ENCODE assay signal across 27 mouse cellular contexts in the genomic region with DNA sequence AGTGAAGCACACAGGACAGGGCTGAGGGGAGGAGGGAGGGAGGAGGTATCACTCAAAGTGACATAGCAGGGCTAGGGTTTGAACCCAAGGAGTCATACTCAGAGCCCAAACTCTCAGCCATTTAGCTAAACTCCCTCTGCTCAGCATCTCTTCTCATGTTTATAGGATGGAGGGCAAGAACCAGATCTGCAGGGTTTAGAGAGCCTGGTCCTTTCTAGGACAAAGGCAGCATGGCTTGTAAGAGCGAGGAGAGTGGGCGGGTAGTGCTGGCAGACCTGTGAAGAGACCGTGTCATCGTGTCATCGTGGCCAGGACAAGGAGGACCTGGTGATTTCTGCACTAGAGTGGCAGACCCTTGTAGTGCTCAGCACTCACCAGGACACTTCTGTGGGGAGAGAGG.
"Had no signal": no experiment of that assay in that cellular context is flagged by ENCODE, and none has a peak within 500 bp of the region (broad histone marks: within the 10 kb centered on the region; RNA-seq: fewer than 3 reads in every experiment).

No protein-coding gene starts in this region.

- H3K27ac ChIP-seq: forebrain, embryonic 15.5 days; heart, adult 2 months; heart, embryonic 13.5 days; hindbrain, embryonic 10.5 days; hindbrain, embryonic 13.5 days; hindbrain, embryonic 15.5 days; hindbrain, postnatal 0 days; kidney, embryonic 15.5 days; kidney, postnatal 0 days; limb, embryonic 13.5 days; limb, embryonic 15.5 days; liver, embryonic 12.5 days; liver, embryonic 14.5 days had no signal

- H3K27me3 ChIP-seq: forebrain, embryonic 15.5 days; heart, embryonic 13.5 days; hindbrain, embryonic 13.5 days; hindbrain, embryonic 15.5 days; kidney, embryonic 15.5 days; limb, embryonic 13.5 days; limb, embryonic 15.5 days; liver, embryonic 12.5 days had no signal

- H3K9me3 ChIP-seq: forebrain, embryonic 15.5 days; heart, embryonic 13.5 days; hindbrain, embryonic 10.5 days; hindbrain, embryonic 13.5 days; hindbrain, embryonic 15.5 days; kidney, embryonic 15.5 days; limb, embryonic 13.5 days; limb, embryonic 15.5 days; liver, embryonic 12.5 days had no signal

- H3K4me3 ChIP-seq: forebrain, embryonic 15.5 days; heart, adult 2 months; heart, embryonic 13.5 days; hindbrain, embryonic 10.5 days; hindbrain, embryonic 13.5 days; hindbrain, embryonic 15.5 days; kidney, embryonic 15.5 days; limb, embryonic 13.5 days; limb, embryonic 15.5 days; liver, embryonic 12.5 days had no signal

- H3K9ac ChIP-seq: forebrain, embryonic 15.5 days; forebrain, postnatal 0 days; heart, embryonic 13.5 days; hindbrain, embryonic 13.5 days; hindbrain, embryonic 15.5 days; kidney, embryonic 15.5 days; limb, embryonic 13.5 days; limb, embryonic 15.5 days; liver, embryonic 12.5 days; liver, embryonic 14.5 days had no signal

- H3K36me3 ChIP-seq: forebrain, embryonic 15.5 days; heart, embryonic 13.5 days; hindbrain, embryonic 10.5 days; hindbrain, embryonic 13.5 days; hindbrain, embryonic 15.5 days; kidney, embryonic 15.5 days; limb, embryonic 13.5 days; limb, embryonic 15.5 days; liver, embryonic 12.5 days had no signal

- ATAC-seq: forebrain, embryonic 15.5 days; forebrain, postnatal 0 days; hindbrain, postnatal 0 days; liver, embryonic 12.5 days had no signal

- DNase-seq: forebrain, postnatal 0 days; gastrocnemius, postnatal 14 days; gastrocnemius, postnatal 36 days; heart, adult 2 months; heart, postnatal 10 days; heart, postnatal 4 days; kidney, adult 11 months; kidney, adult 2 months; kidney, adult 9 months; kidney, postnatal 14 days; kidney, postnatal 36 days; layer of hippocampus, adult 9-11 months; layer of hippocampus, postnatal 36 days; left cerebral cortex, postnatal 4 days had no signal

- H3K4me2 ChIP-seq: forebrain, embryonic 15.5 days; heart, embryonic 11.5 days; heart, embryonic 13.5 days; hindbrain, embryonic 13.5 days; hindbrain, embryonic 15.5 days; kidney, embryonic 15.5 days; limb, embryonic 13.5 days; limb, embryonic 15.5 days; liver, embryonic 12.5 days had no signal
